Mouse (Mus musculus) bone marrow, adult 2 months (tissue): ENCODE measurements around the gene Bcam.

ENCODE experiments used
- CTCF ChIP-seq: fragments of 200-500 bp; IDR thresholded peaks from 2 replicates; pipeline ENCODE4 v1.5.1; 2011; ENCODE audit warnings: low read length, control low read depth; ENCODE audit not compliant: control insufficient read depth, insufficient read depth
- POLR2A ChIP-seq: fragments of 200-500 bp; IDR thresholded peaks from 2 replicates; pipeline ENCODE4 v1.6.1; 2011; ENCODE audit warnings: low read depth, mild to moderate bottlenecking, control low read depth, low read length, borderline replicate concordance; ENCODE audit not compliant: control insufficient read depth

- TF ChIP-seq CTCF (no peak), POLR2A (no peak)
Observed at GRCm38 (mm10) chr7:19809369-19809768, 38.6 kb upstream of the Bcam start.
